Mouse (Mus musculus) lung, postnatal 14 days (tissue): ENCODE measurements around the gene Gbp3.

Source experiments
- DNase-seq: peaks from one replicate; pipeline ENCODE4 v3.0.0; 2021

The Gbp3 gene

DNA sequence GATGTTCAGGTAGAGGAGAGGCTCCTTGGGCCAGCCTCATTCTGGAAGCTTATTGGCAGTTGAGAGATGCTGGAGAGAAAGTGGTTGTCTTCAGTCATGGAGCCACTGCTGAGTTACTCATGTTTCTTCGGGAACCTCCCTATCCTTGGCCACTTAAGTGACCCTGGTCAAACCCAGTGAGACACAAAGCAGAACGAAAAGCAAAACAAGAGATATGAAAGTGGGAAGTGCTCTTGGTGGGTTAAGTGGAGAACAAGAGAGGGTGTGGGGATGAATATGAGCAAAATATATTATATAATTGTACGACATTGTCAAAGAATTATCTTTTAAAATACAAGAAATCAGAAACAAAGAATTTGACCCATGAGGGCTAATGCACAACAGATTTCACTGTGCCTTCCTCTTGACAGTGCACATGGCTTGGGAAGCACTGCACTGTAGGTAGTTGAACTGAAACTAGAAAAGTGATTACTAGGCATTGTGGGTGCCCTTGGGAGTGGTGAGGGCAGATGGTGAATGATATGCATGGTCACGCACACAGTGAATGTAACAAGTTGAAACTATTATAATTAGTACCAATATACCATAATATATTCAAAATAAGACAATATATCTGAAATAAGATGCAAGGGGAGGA lies 30.7 kb downstream of the Gbp3 start:
- no peak for DNase-seq

DNA sequence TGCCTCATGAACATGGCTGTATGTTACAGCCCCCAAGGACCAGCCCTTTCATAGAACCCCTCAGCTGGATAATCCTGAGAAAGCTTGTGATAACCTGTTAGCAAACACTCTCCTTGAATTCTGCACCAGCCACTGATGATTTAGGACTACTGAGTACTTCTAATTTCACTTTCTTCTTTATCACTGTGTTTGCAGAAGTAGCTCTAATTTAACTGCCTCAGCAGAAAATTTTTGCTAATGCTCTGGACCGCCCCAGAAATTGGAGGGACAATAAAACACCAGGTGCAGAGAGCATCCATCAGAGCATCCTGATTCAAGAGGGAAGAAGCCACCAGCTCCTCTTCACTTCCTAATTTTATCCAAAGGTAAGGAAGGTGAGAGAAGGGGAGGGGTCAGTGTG lies 34.7 kb downstream of the Gbp3 start, which contains the start of gene Gbp2b:
Gene Gbp2b, plus strand, starts transcription at position 301 of the 400 bp plus-strand sequence.
- no peak for DNase-seq

DNA sequence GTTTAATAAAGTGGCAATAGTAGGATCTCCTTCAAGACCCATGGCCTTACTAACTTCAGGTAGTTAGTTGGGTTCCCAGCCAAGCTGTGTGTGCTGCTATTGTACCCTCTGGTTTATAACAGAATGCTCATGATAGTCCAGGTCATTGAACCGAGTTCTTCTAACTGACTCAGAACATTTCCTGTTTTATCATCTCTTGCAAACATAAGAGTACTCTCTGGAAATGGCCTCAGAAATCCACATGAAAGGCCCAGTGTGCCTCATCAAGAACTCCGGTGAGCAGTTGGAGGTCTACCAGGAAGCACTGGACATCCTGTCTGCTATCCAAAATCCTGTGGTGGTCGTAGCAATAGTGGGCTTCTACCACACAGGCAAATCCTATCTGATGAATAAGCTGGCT lies 38.1 kb downstream of the Gbp3 start:
- DNase-seq: no peak

DNA sequence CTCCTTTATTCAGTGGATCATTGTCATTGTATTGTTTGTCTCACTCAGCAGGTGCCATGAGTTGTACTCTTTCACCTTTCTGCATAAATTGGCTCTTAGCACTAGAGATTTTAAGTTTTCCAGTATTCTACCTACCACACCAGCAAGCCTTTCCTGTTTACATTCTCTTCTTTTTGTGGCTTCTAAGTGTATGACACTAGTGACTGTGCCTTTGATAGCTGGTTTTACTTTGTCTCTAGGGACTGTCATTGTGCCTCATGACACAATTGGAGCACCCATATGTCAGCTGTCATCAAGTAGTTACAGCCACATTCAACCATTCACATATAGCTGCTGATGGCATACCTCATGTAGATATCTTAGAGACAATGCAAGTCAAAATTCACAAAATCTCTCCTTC lies 41.8 kb downstream of the Gbp3 start:
- no peak for DNase-seq

GRCm38 (mm10) chr3:142618658-142619057 lies 58.8 kb downstream of the Gbp3 start:
- no peak for DNase-seq

GRCm38 (mm10) chr3:142619606-142620005 lies 59.8 kb downstream of the Gbp3 start:
- DNase-seq: peak; percentile 7

GRCm38 (mm10) chr3:142620111-142620955 lies 60.5 kb downstream of the Gbp3 start, which contains the start of gene Gbp2:
TSS of gene Gbp2 (plus strand) at chr3:142620602.
- peak; percentile 69 for DNase-seq

- peak; percentile 22 for DNase-seq
Measured at GRCm38 (mm10) chr3:142620956-142621562, 61.2 kb downstream of the Gbp3 start.
